Comparison of ENCODE assay signal across 8 mouse cellular contexts in the genomic region with DNA sequence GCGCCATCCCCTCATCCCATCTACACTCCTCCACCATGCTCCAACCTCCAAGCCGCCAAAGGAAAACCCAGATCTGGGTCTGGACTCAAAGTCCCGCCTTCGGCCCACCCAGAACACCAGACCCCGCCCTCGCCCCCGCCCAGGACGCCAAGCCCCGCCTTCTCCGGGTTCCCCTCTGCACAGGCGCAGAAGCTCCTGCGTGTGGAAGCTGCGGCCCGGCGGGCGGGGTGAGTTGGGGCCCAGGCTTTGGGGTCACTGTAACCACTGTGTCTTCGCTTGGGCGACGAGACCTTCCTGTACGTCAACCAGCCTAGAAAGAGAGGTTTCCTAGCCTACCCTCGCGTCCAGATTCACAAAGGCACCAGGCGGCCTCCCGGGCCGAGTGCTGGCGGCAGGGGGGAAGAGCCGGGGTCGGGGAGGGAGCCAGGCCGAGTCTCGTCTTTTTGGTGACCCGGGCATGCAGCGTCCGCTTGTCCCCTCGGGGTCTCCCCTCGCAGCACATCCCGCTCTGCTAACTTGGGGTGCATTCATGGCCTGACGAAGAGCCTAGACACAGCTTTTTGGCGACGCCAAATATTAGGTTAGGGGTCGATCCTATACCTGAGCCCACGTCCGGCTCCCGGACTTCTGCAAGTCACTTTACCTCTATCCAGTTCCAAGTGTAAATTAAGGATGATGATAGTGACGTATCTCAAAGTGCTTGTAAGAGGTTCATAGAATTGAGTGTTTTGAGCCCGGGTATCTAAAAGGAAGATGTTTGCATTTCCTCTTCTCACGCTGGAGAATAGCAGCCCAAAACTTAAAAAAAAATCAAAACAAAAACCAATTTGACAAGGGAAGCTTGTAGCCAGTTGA. TPM values are rescaled to one million over a fixed set of nuclear protein-coding genes. Genes with fewer than 3 reads are reported as not detected.
A peak's percentile ranks its signal among the peaks of the same experiment; 100 is the strongest.
DNase-seq lines count a peak whose midpoint lies in the region; ATAC-seq and TF ChIP-seq lines count a peak whose summit lies in the region.

No protein-coding gene starts in this region.

- peak overlapping the region; percentile 84 for H3K4me3 ChIP-seq in hindbrain, embryonic 11.5 days (ENCODE audit: low read depth, low read length)
- H3K4me3 ChIP-seq in lung, postnatal 0 days (ENCODE audit: low read depth, low read length): peak overlapping the region; percentile 89

- H3K4me2 ChIP-seq in hindbrain, embryonic 11.5 days (replicated peaks; ENCODE audit: low read depth, low read length): peak overlapping the region; percentile 50
- peak overlapping the region; percentile 89 for H3K4me2 ChIP-seq in lung, postnatal 0 days (replicated peaks; ENCODE audit: low read depth, low read length)

- H3K9me3 ChIP-seq in hindbrain, embryonic 11.5 days (ENCODE audit: control insufficient read depth, low read length): no peaks in the 10 kb centered on the region
- no peaks in the 10 kb centered on the region for H3K9me3 ChIP-seq in lung, postnatal 0 days (ENCODE audit: low read length)

- TF ChIP-seq EP300 in lung, postnatal 0 days (IDR thresholded peaks at IDR 0.05): no peak

- no peak for DNase-seq in Patski (ENCODE audit: low read depth, low spot score)
- DNase-seq in cerebellum, postnatal 10 days: peak; percentile 99
- DNase-seq in frontal cortex, adult 2 months (ENCODE audit: extremely low spot score in 1 of 2, low spot score in 1 of 2): peak; percentile 72 to 92
- peak; percentile 94 for DNase-seq in hindbrain, embryonic 11.5 days (ENCODE audit: low spot score)
- peak; percentile 89 to 93 for DNase-seq in layer of hippocampus, postnatal 10 days (ENCODE audit: low spot score in 2 of 2)
- DNase-seq in lung, postnatal 0 days (ENCODE audit: low spot score): peak; percentile 95
- peak; percentile 93 for DNase-seq in ovary, postnatal 14 days (ENCODE audit: low spot score)
- peak; percentile 82 to 91 for DNase-seq in thymus, postnatal 10 days (ENCODE audit: low spot score in 2 of 2)

- peak; percentile 98 for ATAC-seq in Patski
- peak; percentile 97 for ATAC-seq in hindbrain, embryonic 11.5 days (ENCODE audit: low FRiP score)
- ATAC-seq in lung, postnatal 0 days: peak; percentile 99

- POLR2A ChIA-PET in Patski (lab: Charles Lee): no interaction called here

- CTCF ChIA-PET in Patski (lab: Charles Lee): interaction anchor here (1.4 kb wide), 1 partner anchor 9 kb away, joined by 5 read pairs; a partner anchor contains a TSS

- in situ Hi-C loops in Patski (cut with MboI; ENCODE audit: low pct_unique_long_range_greater_than_20kb): no loop called here

- under 1% methylated on average over 46 of the region's 46 CpGs for WGBS in hindbrain, embryonic 11.5 days
- under 1% methylated on average over 44 of the region's 46 CpGs for WGBS in lung, postnatal 0 days

- peak overlapping the region; percentile 72 for H3K27ac ChIP-seq in hindbrain, embryonic 11.5 days (ENCODE audit: low read depth, low read length)
- 0 out of 2 replicates have a peak overlapping the region, but pooled peaks have one; percentile 47 for H3K27ac ChIP-seq in lung, postnatal 0 days (ENCODE audit: low read length)

- no peaks in the 10 kb centered on the region for H3K27me3 ChIP-seq in Patski
- H3K27me3 ChIP-seq in hindbrain, embryonic 11.5 days (ENCODE audit: control insufficient read depth, insufficient read depth, low read length): no peaks in the 10 kb centered on the region
- no peaks in the 10 kb centered on the region for H3K27me3 ChIP-seq in lung, postnatal 0 days (replicated peaks; ENCODE audit: insufficient read depth, low read length)

- TF ChIP-seq CTCF in Patski (IDR thresholded peaks at IDR 0.05): no peak
- no peak for TF ChIP-seq CTCF in lung, postnatal 0 days (IDR thresholded peaks at IDR 0.05)

- H3K9ac ChIP-seq in hindbrain, embryonic 11.5 days (ENCODE audit: low read depth, low read length): peak overlapping the region; percentile 88
- peak overlapping the region; percentile 90 for H3K9ac ChIP-seq in lung, postnatal 0 days (replicated peaks; ENCODE audit: low read depth)

- H3K4me1 ChIP-seq in hindbrain, embryonic 11.5 days (replicated peaks; ENCODE audit: control insufficient read depth, insufficient read depth, low read length): no peaks in the 10 kb centered on the region
- no peaks in the 10 kb centered on the region for H3K4me1 ChIP-seq in lung, postnatal 0 days (ENCODE audit: insufficient read depth, low read depth, low read length)

- no peaks in the 10 kb centered on the region for H3K36me3 ChIP-seq in hindbrain, embryonic 11.5 days (ENCODE audit: control insufficient read depth, insufficient read depth, low read length)
- peaks cover under 1% of the 10 kb centered on the region; the same call in 1 of the 2 replicates for H3K36me3 ChIP-seq in lung, postnatal 0 days (ENCODE audit: insufficient read depth, low read length)

RNA-seq across cellular contexts. Expression of a gene that starts 9.3 kb away (rescaled TPM):
- 12.5 TPM for polyA plus RNA-seq in Patski (2021)
- polyA plus RNA-seq in frontal cortex, adult 2 months (2012; rRNA removed): 16.6 and 17.4 TPM in 2 replicates
- 29.3 and 32.0 TPM in 2 replicates for polyA plus RNA-seq in hindbrain, embryonic 11.5 days (2014; fragmentation: Nextera tagmentation; extraction: Ambion mirVana)
- total RNA-seq in layer of hippocampus, postnatal 10 days (2021): 10 to 100 TPM; 16.3 to 16.7 TPM
- 5.9 and 6.1 TPM in 2 replicates for polyA plus RNA-seq in lung, postnatal 0 days (2015; fragmentation: Nextera tagmentation; extraction: Ambion mirVana)

RNA-seq across cellular contexts. Expression of a gene that starts 9.4 kb away (rescaled TPM):
- polyA plus RNA-seq in Patski (2021): 24.4 TPM
- polyA plus RNA-seq in frontal cortex, adult 2 months (2012; rRNA removed): 17.8 and 22.0 TPM in 2 replicates
- 14.3 and 17.4 TPM in 2 replicates for polyA plus RNA-seq in hindbrain, embryonic 11.5 days (2014; fragmentation: Nextera tagmentation; extraction: Ambion mirVana)
- 10 to 100 TPM; 30.7 to 31.1 TPM for total RNA-seq in layer of hippocampus, postnatal 10 days (2021)
- polyA plus RNA-seq in lung, postnatal 0 days (2015; fragmentation: Nextera tagmentation; extraction: Ambion mirVana): 3.1 and 5.3 TPM in 2 replicates

RNA-seq across cellular contexts. Expression of a gene that starts 48.8 kb away (rescaled TPM):
- polyA plus RNA-seq in Patski (2021): 15.8 TPM
- polyA plus RNA-seq in frontal cortex, adult 2 months (2012; rRNA removed): 25.2 and 27.9 TPM in 2 replicates
- polyA plus RNA-seq in hindbrain, embryonic 11.5 days (2014; fragmentation: Nextera tagmentation; extraction: Ambion mirVana): 86.3 and 90.6 TPM in 2 replicates
- 10 to 100 TPM; 34.1 to 46.6 TPM for total RNA-seq in layer of hippocampus, postnatal 10 days (2021)
- polyA plus RNA-seq in lung, postnatal 0 days (2015; fragmentation: Nextera tagmentation; extraction: Ambion mirVana): 32.3 TPM in 2 replicates
